33 mouse cellular contexts compared by ENCODE assay signal in genomic region chr16:3532586-3532985, GRCm38 (mm10). TPM values are rescaled to one million over a fixed set of nuclear protein-coding genes. Genes with fewer than 3 reads are reported as not detected.
"Had no signal": no experiment of that assay in that cellular context is flagged by ENCODE, and none has a peak within 500 bp of the region (broad histone marks: within the 10 kb centered on the region; RNA-seq: fewer than 3 reads in every experiment).

No protein-coding gene starts in this region.

RNA-seq across cellular contexts. Expression of gene Olfr161, which starts 58.3 kb away (rescaled TPM):
- total RNA-seq: common myeloid progenitor, adult 5-6 weeks; forebrain, postnatal 0 days; gastrocnemius, adult 18-20 months; gastrocnemius, adult 2 months; gastrocnemius, adult 8-10 months; gastrocnemius, postnatal 10 days; gastrocnemius, postnatal 14 days; gastrocnemius, postnatal 25 days; gastrocnemius, postnatal 36 days; gastrocnemius, postnatal 4 days; granulocyte monocyte progenitor cell, adult 5-6 weeks; heart, adult 18-20 months; heart, adult 2 months; heart, adult 8-10 months had no signal
- polyA plus RNA-seq: cortical plate, adult 2 months; embryonic facial prominence, embryonic 10.5 days; embryonic facial prominence, embryonic 11.5 days; embryonic facial prominence, embryonic 12.5 days; embryonic facial prominence, embryonic 13.5 days; embryonic facial prominence, embryonic 14.5 days; embryonic facial prominence, embryonic 15.5 days; erythroblast, embryonic 14.5 days; forebrain, embryonic 10.5 days; forebrain, embryonic 11.5 days; forebrain, embryonic 12.5 days; forebrain, embryonic 13.5 days; forebrain, embryonic 14.5 days; forebrain, embryonic 15.5 days; forebrain, embryonic 16.5 days; forebrain, postnatal 0 days; frontal cortex, adult 2 months; gonadal fat pad, adult 2 months; heart, adult 2 months; heart, embryonic 10.5 days; heart, embryonic 11.5 days had no signal
